Comparison of ENCODE assay signal across 8 mouse cellular contexts in the genomic region with DNA sequence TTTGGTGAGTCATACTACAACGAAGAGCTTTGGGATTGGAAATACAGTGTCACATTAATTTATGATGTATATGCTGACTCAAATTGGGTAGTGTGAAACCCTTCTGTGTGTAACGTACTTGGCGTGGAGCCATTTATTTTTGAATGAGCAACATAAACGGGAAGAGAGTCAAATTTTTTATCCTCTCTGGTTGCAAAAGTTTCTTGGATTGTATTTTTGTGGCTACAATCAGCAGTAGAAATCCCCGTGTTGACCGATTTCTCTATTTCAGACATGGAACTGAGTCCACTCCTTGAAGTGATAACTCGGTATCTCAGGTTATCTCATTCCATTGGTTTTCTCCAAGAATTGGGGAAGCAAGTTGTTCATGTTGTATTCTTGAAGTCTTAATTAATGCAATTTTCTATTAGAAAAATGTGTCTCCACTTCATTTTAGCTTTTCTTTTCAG. TPM values are rescaled to one million over a fixed set of nuclear protein-coding genes. Genes with fewer than 3 reads are reported as not detected.
DNase-seq lines count a peak whose midpoint lies in the region; ATAC-seq and TF ChIP-seq lines count a peak whose summit lies in the region.

No protein-coding gene starts in this region.

- H3K27me3 ChIP-seq in C2C12 (ENCODE audit: control insufficient read depth, insufficient read depth, insufficient read length) = no peaks in the 10 kb centered on the region
- no peaks in the 10 kb centered on the region for H3K27me3 ChIP-seq in forebrain, embryonic 13.5 days
- H3K27me3 ChIP-seq in liver, embryonic 15.5 days = no peaks in the 10 kb centered on the region
- no peaks in the 10 kb centered on the region for H3K27me3 ChIP-seq in stomach, postnatal 0 days (ENCODE audit: control insufficient read depth, insufficient read depth, low read length)

- H3K36me3 ChIP-seq in C2C12 (ENCODE audit: control insufficient read depth, insufficient read depth) = peaks cover 26% of the 10 kb centered on the region
- no peaks in the 10 kb centered on the region for H3K36me3 ChIP-seq in forebrain, embryonic 13.5 days (ENCODE audit: poor library complexity, severe bottlenecking)
- H3K36me3 ChIP-seq in liver, embryonic 15.5 days (replicated peaks) = peaks cover 7% of the 10 kb centered on the region
- H3K36me3 ChIP-seq in stomach, postnatal 0 days (ENCODE audit: control insufficient read depth, insufficient read depth, low read length) = no peaks in the 10 kb centered on the region

- peak overlapping the region; percentile 18 for H3ac ChIP-seq in C2C12 (ENCODE audit: control insufficient read depth, insufficient read length, low read depth)

- no peak for TF ChIP-seq EP300 in stomach, postnatal 0 days (optimal IDR thresholded peaks at IDR 0.05)

- H3K27ac ChIP-seq in forebrain, embryonic 13.5 days = no peak overlapping the region
- H3K27ac ChIP-seq in liver, embryonic 15.5 days (replicated peaks) = peak overlapping the region; percentile 100
- peak overlapping the region; percentile 100 for H3K27ac ChIP-seq in stomach, postnatal 0 days (replicated peaks)

- peak overlapping the region; percentile 100 for H3K4me3 ChIP-seq in C2C12 (ENCODE audit: insufficient read depth, poor library complexity, severe bottlenecking)
- peak overlapping the region; percentile 92 for H3K4me3 ChIP-seq in forebrain, embryonic 13.5 days
- H3K4me3 ChIP-seq in liver, embryonic 15.5 days (replicated peaks) = peak overlapping the region; percentile 83
- H3K4me3 ChIP-seq in stomach, postnatal 0 days (ENCODE audit: low read depth, low read length) = peak overlapping the region; percentile 99

- 6% methylated on average over 7 of the region's 7 CpGs for WGBS in forebrain, embryonic 13.5 days
- under 1% methylated on average over 7 of the region's 7 CpGs for WGBS in liver, embryonic 15.5 days (ENCODE audit: insufficient replicate concordance)
- WGBS in stomach, postnatal 0 days = 2% methylated on average over 7 of the region's 7 CpGs

- no peak for ATAC-seq in forebrain, embryonic 13.5 days
- no peak for ATAC-seq in liver, embryonic 15.5 days (ENCODE audit: insufficient read depth)
- ATAC-seq in stomach, postnatal 0 days (ENCODE audit: low FRiP score, low TSS enrichment) = no peak

- H3K9ac ChIP-seq in forebrain, embryonic 13.5 days = peak overlapping the region; percentile 99
- peak overlapping the region; percentile 98 for H3K9ac ChIP-seq in liver, embryonic 15.5 days
- H3K9ac ChIP-seq in stomach, postnatal 0 days (ENCODE audit: low read length) = peak overlapping the region; percentile 100

- TF ChIP-seq CTCF in C2C12 (IDR thresholded peaks at IDR 0.05; ENCODE audit: control insufficient read depth, insufficient read depth, insufficient read length) = no peak
- no peak for TF ChIP-seq CTCF in stomach, postnatal 0 days (IDR thresholded peaks at IDR 0.05; ENCODE audit: low read depth)

- peaks cover 62% of the 10 kb centered on the region for H3K79me2 ChIP-seq in C2C12 (ENCODE audit: control insufficient read depth, insufficient read depth)

- peaks cover 58% of the 10 kb centered on the region for H3K79me3 ChIP-seq in C2C12 (ENCODE audit: low read depth)

- H3K9me3 ChIP-seq in forebrain, embryonic 13.5 days (replicated peaks) = no peaks in the 10 kb centered on the region
- no peaks in the 10 kb centered on the region for H3K9me3 ChIP-seq in liver, embryonic 15.5 days (replicated peaks)
- no peaks in the 10 kb centered on the region for H3K9me3 ChIP-seq in stomach, postnatal 0 days (ENCODE audit: control insufficient read depth, low read length)

- peak overlapping the region; percentile 83 for H3K4me2 ChIP-seq in forebrain, embryonic 13.5 days
- H3K4me2 ChIP-seq in liver, embryonic 15.5 days = peak overlapping the region; percentile 96
- peak overlapping the region; percentile 63 for H3K4me2 ChIP-seq in stomach, postnatal 0 days (replicated peaks; ENCODE audit: low read depth)

- peak; percentile 35 for DNase-seq in adrenal gland, postnatal 10 days
- DNase-seq in adrenal gland, adult 18-20 months (ENCODE audit: low spot score in 2 of 2) = no peak
- no peak for DNase-seq in stomach, postnatal 0 days (ENCODE audit: low spot score)
- no peak for DNase-seq in adrenal gland, adult (ENCODE audit: inconsistent age in 2 of 2, low spot score in 1 of 2)
- no peak for DNase-seq in spleen, postnatal 14 days (ENCODE audit: low spot score in 2 of 2)

- H3K4me1 ChIP-seq in forebrain, embryonic 13.5 days = peaks cover 26% of the 10 kb centered on the region
- H3K4me1 ChIP-seq in liver, embryonic 15.5 days (replicated peaks) = peaks cover 63% of the 10 kb centered on the region
- peaks cover 7% of the 10 kb centered on the region; the same call in 1 of the 2 replicates for H3K4me1 ChIP-seq in stomach, postnatal 0 days (replicated peaks; ENCODE audit: control insufficient read depth, insufficient read depth)

TF ChIP-seq in C2C12, 6 proteins besides CTCF, POLR2A, EP300 and RAD21:
- TF ChIP-seq FOSL1 (IDR thresholded peaks at IDR 0.05; ENCODE audit: insufficient read depth, low read length, poor library complexity, severe bottlenecking) (peak; percentile 9), USF1 (IDR thresholded peaks at IDR 0.05; ENCODE audit: low read depth) (no peak)
TF ChIP-seq in C2C12: peak in this region for 1.

RNA-seq across cellular contexts. Expression of a gene that starts 1.3 kb away (rescaled TPM):
- 10 to 100 TPM; 67.9 to 69.5 TPM for total RNA-seq in adrenal gland, postnatal 10 days (2021)
- total RNA-seq in adrenal gland, adult 18-20 months (2021) = 10 to 100 TPM; 79.8 to 87.8 TPM
- polyA plus RNA-seq in C2C12 (2012; fragmentation: generic; extraction: Trizol) = 41.5 TPM
- 108 and 112 TPM in 2 replicates for polyA plus RNA-seq in forebrain, embryonic 13.5 days (2015; fragmentation: Nextera tagmentation; extraction: Ambion mirVana)
- 31.4 and 31.6 TPM in 2 replicates for polyA plus RNA-seq in liver, embryonic 15.5 days (2015; fragmentation: Nextera tagmentation; extraction: Ambion mirVana)
- 63.8 and 66.5 TPM in 2 replicates for polyA plus RNA-seq in stomach, postnatal 0 days (2015; fragmentation: Nextera tagmentation; extraction: Ambion mirVana)

RNA-seq across cellular contexts. Expression of a gene that starts 45.5 kb away (rescaled TPM):
- total RNA-seq in adrenal gland, postnatal 10 days (2021) = not detected
- not detected for total RNA-seq in adrenal gland, adult 18-20 months (2021)
- polyA plus RNA-seq in C2C12 (2012; fragmentation: generic; extraction: Trizol) = not detected
- polyA plus RNA-seq in forebrain, embryonic 13.5 days (2015; fragmentation: Nextera tagmentation; extraction: Ambion mirVana) = not detected in 2 replicates
- not detected in 2 replicates for polyA plus RNA-seq in liver, embryonic 15.5 days (2015; fragmentation: Nextera tagmentation; extraction: Ambion mirVana)
- polyA plus RNA-seq in stomach, postnatal 0 days (2015; fragmentation: Nextera tagmentation; extraction: Ambion mirVana) = not detected in 2 replicates
